Mouse (Mus musculus): Measurements from ENCODE around the gene Phox2a. TPM values are rescaled to one million over a fixed set of nuclear protein-coding genes. Genes with fewer than 3 reads are reported as not detected.

Phox2a gene
- polyA plus RNA-seq, 1 experiment from 2014 or later: 0.77 TPM

DNA sequence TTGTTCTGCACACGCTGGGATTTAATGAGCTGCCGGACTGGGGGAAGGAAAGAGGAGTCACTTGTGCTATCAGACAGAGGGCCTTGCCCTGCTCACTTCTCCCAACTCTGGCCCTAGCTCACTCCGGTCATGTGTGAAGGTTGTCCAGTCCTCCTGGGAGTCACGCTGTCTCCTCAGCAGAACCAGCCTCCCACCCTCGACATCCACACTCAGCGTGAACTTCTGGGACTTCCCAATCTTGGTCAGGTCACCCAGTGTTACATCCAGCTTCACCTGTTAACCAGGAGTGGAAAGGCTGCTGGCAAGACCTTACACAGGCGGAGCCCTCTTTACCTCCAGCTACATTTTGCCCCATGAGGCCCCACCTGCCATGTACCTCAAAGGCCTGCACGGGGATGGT lies 13.3 kb downstream of the Phox2a start:
- no peaks in the 10 kb centered on the region for H3K9me3 ChIP-seq
- H3K4me1 ChIP-seq: peaks cover 23% of the 10 kb centered on the region
- WGBS: 93% methylated on average over 8 of the region's 8 CpGs
- H3K27me3 ChIP-seq: no peaks in the 10 kb centered on the region
- no peak overlapping the region for H3K4me3 ChIP-seq
- H3K36me3 ChIP-seq: peaks cover 74% of the 10 kb centered on the region
- ATAC-seq (ENCODE audit: borderline replicate concordance, extremely low read depth, low FRiP score, low TSS enrichment): no peak
- no peak overlapping the region for H3K4me2 ChIP-seq
- H3K27ac ChIP-seq: no peak overlapping the region
- no peak overlapping the region for H3K9ac ChIP-seq

DNA sequence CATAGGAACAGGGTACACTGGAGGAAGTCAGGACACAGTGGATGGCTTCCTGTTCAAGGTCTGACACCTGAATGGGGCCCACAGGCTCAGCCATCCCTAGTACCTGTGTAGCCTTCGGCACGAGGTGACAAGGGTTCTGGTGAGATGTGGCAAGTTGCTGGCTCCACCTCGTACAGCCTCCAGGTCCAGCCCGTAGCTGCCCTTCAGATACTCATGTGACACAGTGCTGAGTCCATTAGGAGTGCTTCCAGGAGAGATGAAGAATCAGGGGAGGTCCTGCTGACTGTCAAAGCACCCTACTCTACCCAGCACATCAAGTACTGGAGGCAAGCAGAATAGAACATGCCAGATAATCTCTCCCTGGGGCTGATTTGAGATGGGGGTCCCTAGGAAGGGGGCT lies 14.3 kb downstream of the Phox2a start:
- no peak for ATAC-seq (ENCODE audit: borderline replicate concordance, extremely low read depth, low FRiP score, low TSS enrichment)
- Histone ChIP-seq H3K27ac (no peak overlapping the region), H3K4me2 (no peak overlapping the region), H3K36me3 (peaks cover 65% of the 10 kb centered on the region), H3K4me1 (peaks cover 23% of the 10 kb centered on the region), H3K27me3 (no peaks in the 10 kb centered on the region), H3K4me3 (no peak overlapping the region), H3K9me3 (no peaks in the 10 kb centered on the region), H3K9ac (no peak overlapping the region)
- 85% methylated on average over 4 of the region's 4 CpGs for WGBS

- H3K9me3 ChIP-seq: no peaks in the 10 kb centered on the region
- H3K27me3 ChIP-seq: no peaks in the 10 kb centered on the region
- WGBS: 64% methylated on average over 5 of the region's 5 CpGs
- no peak overlapping the region for H3K4me3 ChIP-seq
- ATAC-seq (ENCODE audit: borderline replicate concordance, extremely low read depth, low FRiP score, low TSS enrichment): no peak
- H3K36me3 ChIP-seq: peaks cover 55% of the 10 kb centered on the region
- H3K4me1 ChIP-seq: peaks cover 23% of the 10 kb centered on the region
- no peak overlapping the region for H3K27ac ChIP-seq
- H3K4me2 ChIP-seq: no peak overlapping the region
- H3K9ac ChIP-seq: no peak overlapping the region
These were observed 15.2 kb downstream of the Phox2a start for GRCm38 (mm10) chr7:101833352-101833751.

DNA sequence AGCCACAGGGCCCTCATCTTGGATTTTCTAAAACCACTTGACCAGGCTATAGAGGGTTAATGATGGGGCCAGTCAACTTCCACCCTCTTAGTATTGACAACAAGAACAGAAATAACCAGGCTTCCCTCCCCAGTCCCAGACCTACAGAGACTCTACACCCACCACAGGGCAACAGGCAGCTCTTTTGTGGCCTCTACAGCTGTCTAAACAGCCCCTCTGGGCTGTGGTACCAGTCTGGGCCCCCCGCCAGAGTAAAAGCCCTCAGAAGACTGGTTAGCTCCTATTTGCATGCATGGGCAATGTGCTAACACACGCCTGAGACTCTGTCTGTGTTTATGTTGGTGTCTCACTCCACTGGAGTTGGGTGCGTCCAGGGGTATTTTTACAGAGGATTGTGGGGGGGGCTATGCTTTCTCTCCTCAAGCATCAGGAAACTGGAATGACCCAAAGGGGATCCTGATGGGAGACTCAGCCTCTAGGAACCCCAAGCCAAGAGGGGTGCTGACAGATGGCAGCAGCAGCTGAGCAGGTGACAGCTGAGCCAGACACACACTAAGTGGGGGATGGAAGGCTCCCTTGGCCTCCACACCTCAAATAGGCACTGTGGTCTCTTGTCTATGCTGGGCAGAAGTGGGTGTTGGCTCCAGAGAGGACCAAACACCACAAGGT lies 15.9 kb downstream of the Phox2a start:
- H3K9ac ChIP-seq: no peak overlapping the region
- H3K27me3 ChIP-seq: no peaks in the 10 kb centered on the region
- no peak for ATAC-seq (ENCODE audit: borderline replicate concordance, extremely low read depth, low FRiP score, low TSS enrichment)
- peaks cover 48% of the 10 kb centered on the region for H3K36me3 ChIP-seq
- no peaks in the 10 kb centered on the region for H3K9me3 ChIP-seq
- H3K4me1 ChIP-seq: peaks cover 30% of the 10 kb centered on the region
- no peak overlapping the region for H3K4me3 ChIP-seq
- 62% methylated on average over 3 of the region's 3 CpGs for WGBS
- no peak overlapping the region for H3K4me2 ChIP-seq
- no peak overlapping the region for H3K27ac ChIP-seq

DNA sequence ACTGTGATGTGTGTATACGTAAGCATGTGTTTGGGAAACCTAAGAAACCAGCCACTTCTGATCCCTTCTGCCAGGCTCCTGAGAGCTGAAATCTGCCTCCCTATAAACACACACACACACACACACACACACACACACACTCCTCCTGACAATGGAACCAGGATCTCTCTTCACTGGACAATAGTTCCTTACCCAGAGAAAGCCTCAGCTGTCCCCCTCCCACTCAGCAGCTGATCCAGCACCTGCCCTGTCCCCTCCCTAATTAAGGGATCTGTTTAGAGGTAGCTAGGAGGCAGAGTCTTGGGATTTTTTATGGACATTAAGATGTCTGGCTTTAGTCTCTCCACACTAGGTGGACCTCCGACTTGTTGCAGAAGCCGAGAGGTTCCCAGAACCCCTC lies 16.8 kb downstream of the Phox2a start:
- H3K4me3 ChIP-seq: peak overlapping the region; percentile 82; the same call in 1 of the 2 replicates
- no peak for ATAC-seq (ENCODE audit: borderline replicate concordance, extremely low read depth, low FRiP score, low TSS enrichment)
- H3K9ac ChIP-seq: peak overlapping the region; percentile 92; the same call in 1 of the 2 replicates
- peaks cover 39% of the 10 kb centered on the region for H3K36me3 ChIP-seq
- no peak overlapping the region for H3K27ac ChIP-seq
- H3K4me1 ChIP-seq: peaks cover 31% of the 10 kb centered on the region
- peak overlapping the region; percentile 73 for H3K4me2 ChIP-seq
- H3K9me3 ChIP-seq: no peaks in the 10 kb centered on the region
- no peaks in the 10 kb centered on the region for H3K27me3 ChIP-seq
- WGBS: 54% methylated on average over 3 of the region's 3 CpGs

- Histone ChIP-seq H3K36me3 (peaks cover 33% of the 10 kb centered on the region), H3K4me1 (peaks cover 31% of the 10 kb centered on the region), H3K27me3 (no peaks in the 10 kb centered on the region), H3K9ac (peak overlapping the region; percentile 92), H3K27ac (peak overlapping the region; percentile 98; the same call in 1 of the 2 replicates), H3K4me3 (peak overlapping the region; percentile 82), H3K4me2 (peak overlapping the region; percentile 73), H3K9me3 (no peaks in the 10 kb centered on the region)
- ATAC-seq (ENCODE audit: borderline replicate concordance, extremely low read depth, low FRiP score, low TSS enrichment): no peak
- 23% methylated on average over 5 of the region's 5 CpGs for WGBS
These were observed 17.5 kb downstream of the Phox2a start for GRCm38 (mm10) chr7:101835457-101836109.

- H3K27ac ChIP-seq: peak overlapping the region; percentile 98
- WGBS: under 1% methylated on average over 62 of the region's 63 CpGs
- peak; percentile 41 for ATAC-seq (ENCODE audit: borderline replicate concordance, extremely low read depth, low FRiP score, low TSS enrichment)
These were observed 18.4 kb downstream of the Phox2a start for GRCm38 (mm10) chr7:101836271-101837153.

GRCm38 (mm10) chr7:101837154-101837605 lies 19.1 kb downstream of the Phox2a start:
- H3K4me1 ChIP-seq: peaks cover 31% of the 10 kb centered on the region
- H3K4me3 ChIP-seq: peak overlapping the region; percentile 82
- H3K9me3 ChIP-seq: no peaks in the 10 kb centered on the region
- peak overlapping the region; percentile 98 for H3K27ac ChIP-seq
- H3K4me2 ChIP-seq: peak overlapping the region; percentile 73
- peaks cover 17% of the 10 kb centered on the region for H3K36me3 ChIP-seq
- WGBS: 0% methylated on average over 20 of the region's 20 CpGs
- H3K9ac ChIP-seq: peak overlapping the region; percentile 92
- no peaks in the 10 kb centered on the region for H3K27me3 ChIP-seq
- no peak; the same call in 1 of the 2 replicates for ATAC-seq (ENCODE audit: borderline replicate concordance, extremely low read depth, low FRiP score, low TSS enrichment)

More at GRCm38 (mm10) chr7:101836271-101837153, 18.4 kb downstream of the Phox2a start:
- peaks cover 23% of the 10 kb centered on the region for H3K36me3 ChIP-seq
- H3K9me3 ChIP-seq: no peaks in the 10 kb centered on the region
- H3K4me2 ChIP-seq: peak overlapping the region; percentile 73
- H3K27me3 ChIP-seq: no peaks in the 10 kb centered on the region
- peak overlapping the region; percentile 82 for H3K4me3 ChIP-seq
- H3K4me1 ChIP-seq: peaks cover 31% of the 10 kb centered on the region
- peak overlapping the region; percentile 92 for H3K9ac ChIP-seq

GRCm38 (mm10) chr7:101837606-101838471 lies 19.7 kb downstream of the Phox2a start, which contains the start of gene Inppl1:
Inppl1 (minus strand) TSS chr7:101838229.
- Histone ChIP-seq H3K27me3 (no peaks in the 10 kb centered on the region), H3K36me3 (peaks cover 10% of the 10 kb centered on the region; the same call in 1 of the 2 replicates), H3K4me3 (peak within 1 kb of the TSS; percentile 82), H3K9ac (peak within 1 kb of the TSS; percentile 92), H3K4me2 (peak within 1 kb of the TSS; percentile 73), H3K4me1 (peaks cover 31% of the 10 kb centered on the region), H3K27ac (peak within 1 kb of the TSS; percentile 98), H3K9me3 (no peaks in the 10 kb centered on the region)
- under 1% methylated on average over 64 of the region's 64 CpGs for WGBS
- peak; percentile 90 for ATAC-seq (ENCODE audit: borderline replicate concordance, extremely low read depth, low FRiP score, low TSS enrichment)

GRCm38 (mm10) chr7:101844186-101844585 lies 26.1 kb downstream of the Phox2a start:
- no peak overlapping the region for H3K4me2 ChIP-seq
- no peak overlapping the region for H3K27ac ChIP-seq
- no peak for ATAC-seq (ENCODE audit: borderline replicate concordance, extremely low read depth, low FRiP score, low TSS enrichment)
- H3K9me3 ChIP-seq: no peaks in the 10 kb centered on the region
- H3K36me3 ChIP-seq: no peaks in the 10 kb centered on the region
- H3K27me3 ChIP-seq: no peaks in the 10 kb centered on the region
- 52% methylated on average over 6 of the region's 6 CpGs for WGBS
- no peak overlapping the region for H3K4me3 ChIP-seq
- no peak overlapping the region for H3K9ac ChIP-seq
- H3K4me1 ChIP-seq: no peaks in the 10 kb centered on the region

DNA sequence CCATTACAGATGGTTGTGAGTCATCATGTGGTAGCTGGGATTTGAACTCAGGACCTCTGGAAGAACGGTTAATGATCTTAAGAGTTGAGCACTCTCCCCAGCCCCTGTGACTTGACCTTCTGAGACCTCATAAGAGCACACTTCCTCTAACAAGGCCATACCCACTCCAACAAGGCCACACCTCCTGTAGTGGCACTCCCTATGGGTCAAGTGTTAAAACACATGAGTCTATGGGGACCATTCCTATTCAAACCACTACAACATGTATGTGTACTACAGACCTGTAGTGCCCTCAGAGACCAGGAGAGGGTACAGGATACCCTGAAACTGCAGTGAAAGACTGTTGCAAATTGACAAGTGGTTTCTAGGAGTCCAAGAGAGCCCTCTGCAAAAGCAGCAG lies 29.8 kb downstream of the Phox2a start:
- Histone ChIP-seq H3K4me3 (no peak overlapping the region), H3K9me3 (no peaks in the 10 kb centered on the region), H3K4me1 (no peaks in the 10 kb centered on the region), H3K4me2 (no peak overlapping the region), H3K36me3 (no peaks in the 10 kb centered on the region), H3K27ac (no peak overlapping the region), H3K9ac (no peak overlapping the region), H3K27me3 (no peaks in the 10 kb centered on the region)
- WGBS: 81% methylated on average over 1 of the region's 1 CpGs
- ATAC-seq (ENCODE audit: borderline replicate concordance, extremely low read depth, low FRiP score, low TSS enrichment): no peak

Data from lung, embryonic 15.5 days (tissue).